Mouse (Mus musculus) intestine, postnatal 0 days (tissue): Measurements from ENCODE around the gene Itga3. TPM values are rescaled to one million over a fixed set of nuclear protein-coding genes. Genes with fewer than 3 reads are reported as not detected.

Experiments
- ATAC-seq: fragments of 200-750 bp; cut with Nextera tagmentation; 2 replicates; pipeline ENCODE4 v1.8.0; 2017; ENCODE audit warnings: mild to moderate bottlenecking, moderate TSS enrichment, moderate library complexity
- H3K27ac ChIP-seq: fragments of 300-500 bp; sonication (generic); 2 replicates; pipeline ENCODE4 v1.5.1; 2014; ENCODE audit warnings: mild to moderate bottlenecking, low read depth, low read length, moderate library complexity
- H3K27me3 ChIP-seq: fragments of 300-500 bp; sonication (generic); replicated peaks from 2 replicates; pipeline ENCODE4 v1.6.1; 2014; ENCODE audit warnings: low read length, mixed read lengths; ENCODE audit not compliant: control insufficient read depth, insufficient read depth
- H3K36me3 ChIP-seq: fragments of 300-500 bp; sonication (generic); 2 replicates; pipeline ENCODE4 v1.6.1; 2014; ENCODE audit warnings: mild to moderate bottlenecking, moderate library complexity; ENCODE audit not compliant: control insufficient read depth, insufficient read depth
- H3K4me1 ChIP-seq: fragments of 300-500 bp; sonication (generic); replicated peaks from 2 replicates; pipeline ENCODE4 v1.6.1; 2014; ENCODE audit warnings: antibody characterized with exemption, low read length, mixed read lengths; ENCODE audit not compliant: control insufficient read depth, insufficient read depth
- H3K4me2 ChIP-seq: fragments of 300-500 bp; sonication (generic); replicated peaks from 2 replicates; pipeline ENCODE4 v1.6.1; 2014; ENCODE audit warnings: low read depth, mild to moderate bottlenecking, moderate library complexity
- H3K4me3 ChIP-seq: fragments of 300-500 bp; sonication (generic); 2 replicates; pipeline ENCODE4 v1.5.1; 2014; ENCODE audit warnings: low read depth, low read length
- H3K9ac ChIP-seq: fragments of 300-500 bp; sonication (generic); 2 replicates; pipeline ENCODE4 v1.6.1; 2014; ENCODE audit warnings: mild to moderate bottlenecking, low read depth, low read length
- H3K9me3 ChIP-seq: fragments of 300-500 bp; sonication (generic); 2 replicates; pipeline ENCODE4 v1.6.1; 2016; ENCODE audit warnings: mixed run types; ENCODE audit not compliant: control insufficient read depth
- CTCF ChIP-seq: sonication (generic); IDR thresholded peaks from 2 replicates; pipeline ENCODE4 v1.5.1; 2016; ENCODE audit warnings: low read depth, mild to moderate bottlenecking, control low read depth, antibody characterized with exemption, moderate library complexity
- WGBS: fragments of 180-500 bp; shearing (Covaris S2); extraction: QIAGEN DNeasy Blood & Tissue Kit; methylation state at CpG from one replicate; pipeline ENCODE4 v1.1.7; 2014; 5-methylcytosine and 5-hydroxymethylcytosine counted together
- polyA plus RNA-seq: library from polyadenylated mRNA; unstranded; fragments of >200 nt; fragmentation: Nextera tagmentation; extraction: Ambion mirVana; gene quantifications from 2 replicates; pipeline ENCODE4 v1.2.1, GENCODE M21; 2015

Gene Itga3
- polyA plus RNA-seq, 1 experiment from 2014 or later: 51.3 TPM

- H3K27ac ChIP-seq: no peak overlapping the region
- 72% methylated on average over 5 of the region's 5 CpGs for WGBS
Measured at GRCm38 (mm10) chr11:95098346-95099095, 21.9 kb upstream of the Itga3 start.

GRCm38 (mm10) chr11:95097889-95098288 is 21.3 kb upstream of the Itga3 start:
- Histone ChIP-seq H3K4me3 (no peak overlapping the region), H3K9me3 (no peaks in the 10 kb centered on the region), H3K27ac (no peak overlapping the region), H3K36me3 (no peaks in the 10 kb centered on the region), H3K4me2 (no peak overlapping the region), H3K9ac (no peak overlapping the region), H3K27me3 (no peaks in the 10 kb centered on the region), H3K4me1 (no peaks in the 10 kb centered on the region; the same call in none of the 2 replicates)
- TF ChIP-seq CTCF: peak; percentile 30; the same call in 1 of the 2 replicates
- 67% methylated on average over 6 of the region's 6 CpGs for WGBS
- ATAC-seq: no peak

More at GRCm38 (mm10) chr11:95098346-95099095, 21.9 kb upstream of the Itga3 start:
- Histone ChIP-seq H3K36me3 (no peaks in the 10 kb centered on the region), H3K4me3 (no peak overlapping the region), H3K9ac (no peak overlapping the region), H3K4me2 (no peak overlapping the region), H3K27me3 (no peaks in the 10 kb centered on the region), H3K9me3 (0 out of 2 replicates have a peak, but pooled peaks cover 3% of the 10 kb centered on the region), H3K4me1 (no peaks in the 10 kb centered on the region; the same call in none of the 2 replicates)
- no peak for TF ChIP-seq CTCF
- no peak for ATAC-seq

- Histone ChIP-seq H3K36me3 (no peaks in the 10 kb centered on the region), H3K9me3 (no peaks in the 10 kb centered on the region), H3K4me2 (no peak overlapping the region), H3K4me1 (no peaks in the 10 kb centered on the region; the same call in none of the 2 replicates), H3K27me3 (no peaks in the 10 kb centered on the region), H3K27ac (no peak overlapping the region), H3K9ac (no peak overlapping the region), H3K4me3 (no peak overlapping the region)
- ATAC-seq: no peak
- no peak for TF ChIP-seq CTCF
- 44% methylated on average over 4 of the region's 4 CpGs for WGBS
Measured at GRCm38 (mm10) chr11:95096608-95097373, 20.2 kb upstream of the Itga3 start.

DNA sequence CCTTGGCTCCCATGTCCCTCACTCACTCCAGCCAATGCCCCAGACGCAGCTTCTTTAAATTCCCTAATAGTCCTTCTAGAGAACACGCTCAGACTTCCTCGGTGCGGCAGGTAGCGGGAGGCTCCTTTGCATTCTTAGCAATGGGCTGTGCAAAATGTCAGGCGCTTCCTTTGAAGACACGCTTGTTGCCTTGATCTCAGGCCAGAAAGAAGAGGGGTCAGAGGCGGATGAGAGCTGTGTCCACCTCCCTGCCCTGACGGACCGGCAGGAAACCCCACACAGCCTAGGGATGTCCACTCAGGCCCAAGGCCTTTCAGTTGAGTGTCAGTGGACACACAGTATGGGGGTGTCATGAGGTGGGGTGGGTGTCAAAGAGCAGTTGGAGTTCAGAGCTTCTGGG is 19.0 kb upstream of the Itga3 start:
- TF ChIP-seq CTCF: no peak
- no peaks in the 10 kb centered on the region for H3K9me3 ChIP-seq
- WGBS: 81% methylated on average over 10 of the region's 10 CpGs

DNA sequence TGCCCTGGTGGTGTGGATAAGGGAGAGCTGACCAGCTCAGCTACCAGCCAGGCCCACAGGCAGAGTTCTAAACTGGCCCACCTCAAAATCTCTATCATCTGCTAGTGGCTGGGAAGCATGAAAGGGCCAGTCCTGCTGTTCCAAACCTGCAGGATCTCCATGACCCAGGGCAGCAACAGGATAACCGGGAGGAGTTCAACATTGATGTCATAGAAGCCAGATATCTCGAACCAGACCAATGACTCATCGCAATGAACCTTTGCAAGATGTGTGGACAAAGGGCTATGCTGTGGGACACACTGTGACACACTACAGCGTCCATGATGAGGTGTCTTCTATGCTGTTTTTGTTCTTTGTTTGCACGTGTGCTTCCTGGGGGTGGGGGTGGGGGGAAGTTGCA is 16.5 kb upstream of the Itga3 start:
- H3K4me2 ChIP-seq: no peak overlapping the region
- no peaks in the 10 kb centered on the region for H3K36me3 ChIP-seq
- H3K27ac ChIP-seq: no peak overlapping the region
- no peaks in the 10 kb centered on the region for H3K27me3 ChIP-seq
- H3K4me1 ChIP-seq: no peaks in the 10 kb centered on the region; the same call in 1 of the 2 replicates
- no peak for TF ChIP-seq CTCF
- peak; percentile 64; the same call in 1 of the 2 replicates for ATAC-seq
- WGBS: 55% methylated on average over 5 of the region's 5 CpGs
- H3K9me3 ChIP-seq: no peaks in the 10 kb centered on the region
- H3K4me3 ChIP-seq: no peak overlapping the region
- no peak overlapping the region for H3K9ac ChIP-seq

More for the DNA sequence above, 19.0 kb upstream of the Itga3 start:
- no peaks in the 10 kb centered on the region for H3K27me3 ChIP-seq
- H3K36me3 ChIP-seq: no peaks in the 10 kb centered on the region
- no peak for ATAC-seq
- no peak overlapping the region for H3K27ac ChIP-seq
- no peak overlapping the region for H3K4me2 ChIP-seq
- H3K9ac ChIP-seq: no peak overlapping the region
- no peak overlapping the region for H3K4me3 ChIP-seq
- no peaks in the 10 kb centered on the region; the same call in none of the 2 replicates for H3K4me1 ChIP-seq
